Mouse (Mus musculus) adrenal gland, adult 18-20 months (tissue): Measurements from ENCODE around the gene Lad1. TPM values are rescaled to one million over a fixed set of nuclear protein-coding genes. Genes with fewer than 3 reads are reported as not detected.

Source experiments
- DNase-seq, 2 experiments: peaks; one replicate each; pipeline ENCODE4 v3.0.0; 2021 to 2022; ENCODE audit warnings: low spot score in 2 of 2
- long read RNA-seq, 2 experiments: library from polyadenylated mRNA; stranded (forward); transcript quantifications; one replicate each; pipeline ENCODE4 v2.0.0; 2021
- total RNA-seq, 2 experiments: library from RNA; stranded (reverse); gene quantifications; 1 replicate in 1 of 2; 2 replicates in 1 of 2; pipeline ENCODE4 v1.2.3; 2021

The Lad1 gene
- under 1 TPM in 1 of 2 experiments, not detected in 1; 0.33 TPM for total RNA-seq
- long read RNA-seq, experiment 1, result 0 reads
- long read RNA-seq, experiment 2, partial matches to known transcripts, result 0 of 1 reads
- long read RNA-seq, experiment 2, other reads (novel, unspliced or antisense), result 0 of 1 reads

GRCm38 (mm10) chr1:135818481-135819086 is at the start of gene Lad1:
Gene Lad1, plus strand, starts transcription at chr1:135818598.
- DNase-seq, result no peak

- no peak for DNase-seq
Observed at GRCm38 (mm10) chr1:135770237-135770636, 48.2 kb upstream of the Lad1 start.

DNA sequence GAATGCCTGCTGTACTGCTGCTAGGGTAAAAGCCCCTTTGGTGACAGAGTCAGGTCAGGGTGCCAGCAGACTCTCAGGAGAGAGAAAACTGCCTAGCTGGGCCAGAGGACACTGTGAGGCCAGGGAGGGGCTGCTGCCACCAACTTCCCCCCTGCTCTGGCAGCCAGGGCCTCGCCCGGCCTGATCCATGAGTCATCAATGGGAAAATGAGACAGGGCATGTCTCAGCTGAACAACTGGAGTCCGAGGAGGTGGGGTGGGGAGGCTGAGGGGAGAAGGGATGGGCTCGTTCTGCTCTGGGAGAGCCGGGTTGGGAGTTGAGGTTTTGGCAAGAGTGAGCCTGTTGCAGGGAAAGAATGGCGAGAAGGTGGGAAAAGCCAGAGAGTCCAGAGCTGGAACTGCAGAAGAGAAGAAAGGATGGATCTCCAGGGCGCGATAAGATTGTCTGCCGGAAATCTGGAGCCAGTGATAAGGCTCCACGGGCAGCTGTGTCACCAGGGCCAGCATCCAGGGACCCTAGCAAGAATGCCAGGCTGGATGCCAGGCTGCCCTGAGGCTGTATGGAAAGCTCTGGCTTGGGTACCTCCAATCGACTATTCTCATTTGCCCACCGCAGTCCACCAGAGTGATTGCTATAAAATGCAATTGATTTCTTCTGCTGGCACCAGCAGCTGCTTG is 47.4 kb upstream of the Lad1 start:
- peak in 1 of 2 experiments; percentile 32 for DNase-seq

DNA sequence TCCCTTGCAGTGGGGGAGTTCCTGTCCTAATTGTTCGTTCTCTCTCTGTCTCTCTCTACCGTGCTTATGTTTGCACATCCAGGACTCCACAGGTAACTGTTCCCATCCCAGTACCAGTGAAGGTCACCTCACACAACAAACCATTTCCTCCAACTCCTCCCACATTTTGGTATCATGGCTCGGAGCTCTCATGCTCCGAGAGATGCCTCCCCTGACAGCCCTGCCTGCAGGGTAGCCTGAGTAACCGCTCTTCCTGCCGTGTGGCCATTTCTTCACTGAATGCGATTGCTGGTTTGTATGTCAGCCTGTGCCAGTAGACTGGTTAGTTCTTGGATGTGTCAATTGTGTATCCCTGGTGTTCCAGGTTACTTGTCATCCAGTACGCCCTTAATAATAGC is 46.8 kb upstream of the Lad1 start:
- DNase-seq, result no peak

DNA sequence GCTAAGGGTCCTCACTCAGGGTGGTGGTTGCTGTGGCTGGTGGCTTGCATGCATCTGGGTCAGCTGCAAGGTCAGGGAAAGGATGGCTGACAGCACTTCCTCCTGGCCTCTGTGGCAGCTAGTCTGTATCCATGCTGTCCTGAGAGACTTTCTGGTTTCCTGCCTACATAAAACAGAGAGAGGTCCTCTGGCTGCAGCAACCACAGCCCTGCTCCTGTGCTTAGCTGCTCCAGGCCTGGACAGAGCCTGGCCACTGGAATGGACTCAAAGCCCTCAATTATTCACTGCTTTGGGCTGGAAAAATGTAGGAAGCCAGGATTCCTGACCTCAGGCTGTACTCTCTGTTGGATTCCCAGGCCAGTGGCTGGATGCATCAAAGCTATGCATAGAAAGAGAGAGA is 41.8 kb upstream of the Lad1 start:
- no peak for DNase-seq

GRCm38 (mm10) chr1:135777046-135777445 is 41.4 kb upstream of the Lad1 start:
- DNase-seq, result no peak

DNA sequence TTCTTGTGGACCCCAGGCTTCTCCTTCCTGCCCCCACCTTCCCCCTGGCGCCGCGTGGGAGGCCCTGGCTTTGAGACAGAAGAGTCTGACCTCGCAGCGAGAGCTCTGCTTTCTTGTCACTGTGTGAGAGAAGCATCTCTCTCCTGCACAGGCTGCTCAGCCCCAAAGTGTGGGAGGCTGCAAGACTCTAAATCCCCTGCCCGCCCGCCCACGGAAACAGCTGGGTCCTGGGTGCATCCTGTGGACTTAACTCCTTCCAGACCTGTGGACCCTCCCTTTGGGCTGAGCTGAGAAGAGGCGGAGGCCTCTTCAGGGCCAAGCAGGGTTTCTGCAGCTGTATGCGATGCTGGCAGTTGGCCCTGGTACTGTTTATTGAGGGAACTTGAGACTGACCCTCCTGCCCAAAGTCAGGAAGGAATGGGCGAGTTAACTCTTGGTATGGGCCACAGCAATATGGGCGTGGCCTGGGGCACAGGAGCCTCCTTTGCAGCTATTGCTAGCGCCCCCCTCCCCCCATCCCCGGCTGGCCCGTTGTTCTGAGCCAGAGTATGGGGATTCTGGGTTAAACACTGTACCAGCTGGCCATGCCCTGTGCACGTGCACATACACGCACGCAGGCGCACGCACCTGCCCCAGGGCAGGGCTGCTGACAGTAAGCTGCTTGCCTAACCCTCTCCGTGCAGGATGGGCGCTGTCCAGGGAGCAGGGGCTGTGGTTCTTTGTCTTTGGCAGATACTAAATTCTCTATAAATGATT is 39.4 kb upstream of the Lad1 start, which contains the start of gene Tnni1:
Gene Tnni1, plus strand, starts transcription at position 655 of the 756 bp plus-strand sequence.
- no peak for DNase-seq

- DNase-seq, result no peak
Observed at GRCm38 (mm10) chr1:135780649-135781048, 37.7 kb upstream of the Lad1 start.

- peak; percentile 70 to 80 for DNase-seq
Observed at GRCm38 (mm10) chr1:135781220-135781619, 37.2 kb upstream of the Lad1 start.

GRCm38 (mm10) chr1:135782816-135783215 is 35.6 kb upstream of the Lad1 start:
- DNase-seq, result no peak

GRCm38 (mm10) chr1:135787799-135788198 is 30.6 kb upstream of the Lad1 start:
- peak; percentile 63 to 65 for DNase-seq

DNA sequence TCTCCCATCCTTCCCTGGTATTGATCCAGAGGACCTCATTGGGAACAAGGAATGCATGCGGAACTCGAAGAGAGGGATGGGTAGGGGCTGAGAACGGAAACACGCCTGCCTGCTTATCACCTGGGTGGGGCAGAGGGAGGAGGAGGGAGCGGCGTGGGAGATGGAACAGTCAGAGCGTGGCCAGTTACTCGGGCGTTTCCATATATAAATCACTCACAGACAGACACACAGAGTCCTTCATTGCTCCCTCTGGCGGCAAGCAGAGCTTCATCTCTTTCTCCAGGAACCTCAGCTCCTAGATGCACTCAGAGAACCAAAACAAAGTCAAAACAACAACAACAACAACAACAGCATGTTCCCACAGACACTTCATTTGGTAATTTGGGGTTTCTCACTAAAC is 29.7 kb upstream of the Lad1 start:
- no peak for DNase-seq

- peak; percentile 78 to 81 for DNase-seq
Observed at GRCm38 (mm10) chr1:135789815-135790214, 28.6 kb upstream of the Lad1 start.

DNA sequence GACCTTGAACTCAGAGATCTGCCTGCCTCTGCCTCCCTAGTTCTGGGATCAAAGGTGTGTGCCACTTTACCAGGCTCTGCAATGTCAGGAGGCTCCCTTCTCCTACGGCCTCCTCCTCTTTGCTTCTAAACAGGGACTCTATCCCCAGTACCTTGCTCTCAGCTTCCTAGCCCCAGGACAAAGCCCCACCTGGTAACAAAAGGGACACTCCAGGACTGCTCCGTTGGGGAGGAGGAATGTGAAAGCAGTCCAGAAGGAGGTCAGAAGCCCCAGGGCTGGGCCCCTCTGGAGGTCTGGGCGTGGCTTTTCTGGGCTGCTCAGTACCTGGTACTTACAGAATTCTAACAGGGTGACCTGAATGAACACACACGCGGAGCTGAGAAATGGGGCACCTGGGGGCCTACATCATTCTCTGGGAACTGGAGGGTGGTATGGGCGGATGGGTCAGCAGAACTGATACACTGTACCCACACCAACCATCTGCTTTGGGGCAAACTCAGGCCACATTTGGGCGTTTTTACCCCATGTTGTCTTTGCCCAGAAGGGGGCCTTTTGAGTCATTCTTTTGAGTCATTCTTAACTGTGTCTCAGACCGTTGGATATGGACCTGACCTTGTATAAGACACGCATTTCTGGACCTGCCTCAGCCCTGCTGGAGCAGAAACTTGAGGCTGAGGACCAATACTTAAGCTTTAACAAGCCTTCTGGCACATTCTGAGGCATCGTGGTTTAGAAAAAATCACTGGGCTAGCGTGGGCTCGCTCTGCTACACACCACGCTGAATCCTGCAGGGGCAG is 26.1 kb upstream of the Lad1 start:
- DNase-seq, result no peak

DNA sequence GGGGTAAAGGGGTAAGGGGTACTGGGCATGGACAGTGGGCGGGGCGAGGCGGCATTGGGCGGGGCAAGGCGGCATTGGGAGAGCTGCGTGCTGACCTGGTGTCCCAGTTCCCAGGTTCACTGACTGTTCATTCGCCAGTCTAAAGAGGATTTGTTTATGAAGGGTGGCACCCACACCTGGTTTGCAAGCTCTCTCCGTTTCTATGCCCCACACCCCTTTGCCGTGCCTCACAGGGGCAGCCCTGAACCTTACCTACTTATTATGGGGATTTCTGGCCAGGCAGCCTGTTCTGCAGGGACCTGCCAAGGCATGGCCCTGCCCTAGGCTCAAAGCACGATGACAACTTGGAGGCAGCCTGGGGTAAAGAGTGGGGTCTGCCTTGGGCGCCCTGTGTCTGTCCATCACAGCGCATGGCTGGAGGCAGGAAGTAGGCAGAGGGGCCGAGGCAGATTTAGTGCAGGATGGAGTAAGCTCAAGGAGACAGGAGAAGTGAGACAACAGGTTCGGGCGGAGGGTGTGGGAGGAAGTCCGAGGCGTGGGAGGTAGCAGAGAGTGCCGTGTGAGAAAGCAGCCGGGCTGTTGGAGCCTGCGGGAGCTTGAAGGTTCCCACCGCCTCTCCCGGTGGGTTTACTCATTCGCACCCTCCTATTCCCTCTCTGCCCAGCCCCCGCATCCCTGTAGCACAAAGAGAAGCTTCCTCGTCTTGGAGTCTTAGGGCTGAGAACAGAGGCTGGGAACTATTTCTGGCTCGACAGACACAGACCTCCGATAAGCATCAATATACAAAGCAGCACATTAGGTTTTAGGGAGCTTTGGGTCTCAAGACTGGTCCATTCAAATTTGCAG is 24.8 kb upstream of the Lad1 start:
- no peak for DNase-seq

GRCm38 (mm10) chr1:135794216-135795134 is 23.9 kb upstream of the Lad1 start:
- no peak for DNase-seq

GRCm38 (mm10) chr1:135798492-135798891 is 19.9 kb upstream of the Lad1 start:
- DNase-seq, result no peak

DNA sequence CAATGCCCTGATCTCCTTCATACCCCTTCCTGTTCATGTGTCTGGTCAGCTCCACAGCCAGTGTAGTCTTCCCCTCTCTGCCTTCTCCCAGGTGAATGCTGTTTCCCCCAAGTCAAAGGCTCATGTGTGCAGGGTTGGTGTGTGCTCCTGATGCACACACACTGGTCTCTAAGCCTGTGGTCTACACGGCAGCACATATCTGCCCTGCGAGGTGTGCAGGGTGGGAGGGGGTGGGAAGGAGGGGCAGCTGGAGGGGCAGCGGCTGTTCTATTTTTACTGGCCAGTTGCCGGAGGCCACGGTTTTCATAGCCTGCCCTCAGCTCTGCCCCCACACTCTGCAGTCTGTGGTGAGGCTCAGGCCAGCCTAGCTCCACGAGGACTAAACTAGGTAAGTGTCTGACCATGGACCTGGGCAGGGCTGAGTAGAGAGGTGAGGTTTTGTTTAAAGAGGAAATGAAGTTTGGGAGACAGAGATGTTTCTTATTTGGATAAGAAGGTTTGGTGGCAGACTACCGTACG is 19.2 kb upstream of the Lad1 start:
- no peak for DNase-seq
